Mouse (Mus musculus) ES-E14 (cell line): Measurements from ENCODE around the gene Lcn4.

ENCODE experiments used
- CHD2 ChIP-seq: IDR thresholded peaks from 2 replicates; pipeline ENCODE4 v1.6.1; 2014; ENCODE audit warnings: mild to moderate bottlenecking, low read depth, low read length, inconsistent platforms
- HCFC1 ChIP-seq: IDR thresholded peaks from 2 replicates; pipeline ENCODE4 v1.6.1; 2012; ENCODE audit warnings: low read length, inconsistent platforms, borderline replicate concordance; ENCODE audit not compliant: insufficient read depth
- MAFK ChIP-seq: IDR thresholded peaks from 2 replicates; pipeline ENCODE4 v1.6.1; 2014; ENCODE audit warnings: mild to moderate bottlenecking, low read depth, low read length, inconsistent platforms; ENCODE audit not compliant: insufficient read depth
- ZNF384 ChIP-seq: IDR thresholded peaks from 2 replicates; pipeline ENCODE4 v1.6.1; 2012; ENCODE audit warnings: low read depth, low read length, inconsistent platforms

- no peak for TF ChIP-seq ZNF384
- TF ChIP-seq CHD2, result no peak
- TF ChIP-seq HCFC1, result no peak
- TF ChIP-seq MAFK, result no peak
Measured at GRCm38 (mm10) chr2:26636325-26636635, 34.8 kb downstream of the Lcn4 start.
